Mouse (Mus musculus) megakaryocyte, embryonic 14.5 days (primary cell): ENCODE measurements around the gene Cobl.

ENCODE experiments used
- FLI1 ChIP-seq: IDR thresholded peaks from 2 replicates; pipeline ENCODE4 v1.6.1; 2012; ENCODE audit warnings: low read length, inconsistent platforms, mixed read lengths
- GATA1 ChIP-seq: IDR thresholded peaks from 3 replicates; pipeline ENCODE4 v1.6.1; 2012; ENCODE audit warnings: mixed read lengths, low read length, inconsistent platforms, borderline replicate concordance

DNA sequence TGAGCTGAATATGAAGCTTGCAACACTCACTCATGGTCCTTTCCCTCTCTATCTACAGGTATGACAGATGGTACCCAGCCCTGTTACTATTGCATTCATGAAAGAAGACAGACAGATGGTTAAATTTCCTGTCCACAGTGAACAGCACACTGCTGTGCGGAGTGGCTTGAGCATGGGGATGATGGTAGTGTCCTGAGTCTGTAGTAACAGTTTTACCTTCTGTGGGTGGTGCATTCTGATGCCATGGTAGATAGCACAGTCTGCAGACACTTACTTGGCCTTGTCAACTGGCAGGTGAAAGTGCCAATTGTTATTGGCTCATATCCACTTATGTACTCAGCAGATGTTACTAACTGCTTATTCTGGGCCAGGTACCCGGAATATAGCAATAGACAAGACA, 273.4 kb downstream of the Cobl start:
- TF ChIP-seq FLI1 (no peak), GATA1 (no peak)
